In the genomic region with DNA sequence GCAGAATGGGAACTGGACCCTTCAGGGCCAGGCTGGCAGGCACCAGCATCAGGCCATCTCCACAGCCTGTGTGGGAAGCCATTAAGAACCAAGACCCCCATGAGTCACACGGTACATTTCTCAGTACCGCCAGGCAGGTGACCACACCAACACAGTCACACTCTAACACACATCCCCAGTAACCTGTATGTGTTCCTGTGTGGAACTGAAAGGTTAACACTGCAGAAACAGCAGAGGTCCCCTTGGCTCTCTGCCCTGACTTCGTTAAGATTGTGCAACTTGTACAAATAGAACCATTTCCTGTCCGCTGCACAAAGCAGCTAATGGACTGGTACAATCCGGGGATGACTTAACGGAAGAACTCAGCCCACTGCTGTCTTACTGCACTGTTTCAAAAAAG, we compare ENCODE assay signal across 8 mouse cellular contexts. TPM values are rescaled to one million over a fixed set of nuclear protein-coding genes. Genes with fewer than 3 reads are reported as not detected.
DNase-seq lines count a peak whose midpoint lies in the region; ATAC-seq and TF ChIP-seq lines count a peak whose summit lies in the region.

No protein-coding gene starts in this region.

- no peak overlapping the region for H3K4me3 ChIP-seq in intestine, embryonic 15.5 days (replicated peaks)
- no peak overlapping the region for H3K4me3 ChIP-seq in lung, adult 2 months (replicated peaks; ENCODE audit: extremely low read depth, low read depth, low read length)

- no peaks in the 10 kb centered on the region for H3K27me3 ChIP-seq in Patski
- H3K27me3 ChIP-seq in intestine, embryonic 15.5 days (replicated peaks): no peaks in the 10 kb centered on the region
- no peaks in the 10 kb centered on the region for H3K27me3 ChIP-seq in splenic B cell, adult 2 months (ENCODE audit: control insufficient read depth, insufficient read depth, low read length, poor library complexity, severe bottlenecking)

- CTCF ChIA-PET in Patski (lab: Charles Lee): interaction anchor here (1.7 to 1.9 kb wide), 2 partner anchors 11 to 25 kb away, joined by 4 to 8 read pairs; no protein-coding TSS in a partner anchor

- ATAC-seq in Patski: peak; percentile 66
- ATAC-seq in intestine, embryonic 15.5 days: peak; percentile 66

- no peaks in the 10 kb centered on the region for H3K9me3 ChIP-seq in intestine, embryonic 15.5 days

- TF ChIP-seq CTCF in Patski (IDR thresholded peaks at IDR 0.05): no peak
- no peak for TF ChIP-seq CTCF in lung, adult 2 months (IDR thresholded peaks at IDR 0.05; ENCODE audit: insufficient read depth, low read length)

- H3K36me3 ChIP-seq in intestine, embryonic 15.5 days: 0 out of 2 replicates have a peak, but pooled peaks cover 2% of the 10 kb centered on the region
- no peaks in the 10 kb centered on the region for H3K36me3 ChIP-seq in splenic B cell, adult 2 months (ENCODE audit: control insufficient read depth, insufficient read depth, low read length, poor library complexity, severe bottlenecking)

- POLR2A ChIA-PET in Patski (lab: Charles Lee): interaction anchor here (0.9 to 1.5 kb wide), 2 partner anchors 36 to 172 kb away, joined by 5 to 6 read pairs; no protein-coding TSS in a partner anchor

- peak; percentile 71 for DNase-seq in layer of hippocampus, adult 11-12 months (ENCODE audit: low spot score)
- DNase-seq in layer of hippocampus, postnatal 36 days: no peak
- DNase-seq in Patski (ENCODE audit: low read depth, low spot score): peak; percentile 95
- peak; percentile 82 for DNase-seq in gastrocnemius, adult 18-20 months (ENCODE audit: low spot score)
- peak; percentile 66 for DNase-seq in lung, adult 2 months
- peak; percentile 9 for DNase-seq in splenic B cell, adult 2 months (ENCODE audit: low read depth, low spot score)
- DNase-seq in embryo, embryonic 11 days: no peak

- peak overlapping the region; percentile 21; the same call in 1 of the 2 replicates for H3K4me2 ChIP-seq in intestine, embryonic 15.5 days (replicated peaks)

- no peak overlapping the region for H3K9ac ChIP-seq in intestine, embryonic 15.5 days

- no peak for TF ChIP-seq POLR2A in lung, adult 2 months (IDR thresholded peaks at IDR 0.05; ENCODE audit: borderline replicate concordance, extremely low read depth, low read depth, low read length)

- 34% methylated on average over 6 of the region's 6 CpGs for WGBS in intestine, embryonic 15.5 days
- WGBS in lung, adult 2 months: 11% methylated on average over 6 of the region's 6 CpGs

- in situ Hi-C loops in Patski (cut with MboI; ENCODE audit: low pct_unique_long_range_greater_than_20kb): no loop called here

- H3K27ac ChIP-seq in intestine, embryonic 15.5 days: peak overlapping the region; percentile 77

- peaks cover 39% of the 10 kb centered on the region for H3K4me1 ChIP-seq in intestine, embryonic 15.5 days (replicated peaks)
- H3K4me1 ChIP-seq in lung, adult 2 months (ENCODE audit: control insufficient read depth, insufficient read depth, low read length): peaks cover 32% of the 10 kb centered on the region

RNA-seq across cellular contexts. Expression of a gene that starts 21.1 kb away (rescaled TPM):
- 10 to 100 TPM; 21.0 to 22.9 TPM for total RNA-seq in layer of hippocampus, postnatal 36 days (2021)
- 153 TPM for polyA plus RNA-seq in Patski (2021)
- 10 to 100 TPM; 13.9 to 18.5 TPM for total RNA-seq in gastrocnemius, adult 18-20 months (2021)
- polyA plus RNA-seq in intestine, embryonic 15.5 days (2015; fragmentation: Nextera tagmentation; extraction: Ambion mirVana): 20.1 and 21.7 TPM in 2 replicates
- 17.6 and 23.8 TPM in 2 replicates for polyA plus RNA-seq in lung, adult 2 months (2012; rRNA removed)

Comparison
In these comparisons a context has a peak if more than half of its experiments do, and no peak if none do; other contexts are left out.
1. DNase-seq: peak in layer of hippocampus, adult 11-12 months (single experiment), Patski (single experiment), gastrocnemius, adult 18-20 months (single experiment), lung, adult 2 months (single experiment) and splenic B cell, adult 2 months (single experiment); none in layer of hippocampus, postnatal 36 days (0 of 2) and embryo, embryonic 11 days (single experiment).